Mouse (Mus musculus): ENCODE data around the gene Cnot10.

DNA sequence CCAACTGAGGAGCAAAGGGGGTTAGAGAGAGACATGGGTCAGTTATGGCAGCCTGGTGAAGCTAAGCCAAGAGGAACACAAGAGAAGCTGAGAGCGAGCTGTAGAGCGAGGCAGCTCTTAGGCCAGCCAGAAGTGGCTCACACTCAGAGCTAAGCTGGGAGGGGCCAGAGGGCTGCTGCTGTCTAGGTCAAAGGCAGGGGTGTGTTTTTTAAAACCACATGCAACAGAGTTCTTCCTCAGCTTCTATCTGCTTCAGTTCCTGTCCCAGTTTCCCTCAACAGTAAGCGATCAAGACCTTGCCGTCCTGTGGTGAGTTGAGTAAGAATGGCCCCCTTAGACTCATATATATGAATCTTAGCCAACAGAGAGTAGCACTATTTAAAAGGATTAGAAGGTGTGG lies 27.0 kb downstream of the Cnot10 start:
- TF ChIP-seq CTCF (IDR thresholded peaks at IDR 0.05; ENCODE audit: control insufficient read depth, insufficient read depth, low read length) (no peak), POLR2A (IDR thresholded peaks at IDR 0.05; ENCODE audit: borderline replicate concordance, control insufficient read depth, low read depth, low read length) (no peak)
